Mouse (Mus musculus) brain, embryonic 14.5 days (tissue): ENCODE data around the gene Nox1. TPM values are rescaled to one million over a fixed set of nuclear protein-coding genes. Genes with fewer than 3 reads are reported as not detected.

ENCODE experiments used
- DNase-seq: peaks from one replicate; pipeline ENCODE4 v3.0.0-alpha.2; 2011; ENCODE audit warnings: low read depth
- CTCF ChIP-seq: fragments of 200-500 bp; IDR thresholded peaks from 2 replicates; pipeline ENCODE4 v1.5.1; 2012; ENCODE audit warnings: inconsistent platforms, mild to moderate bottlenecking, moderate library complexity, borderline replicate concordance; ENCODE audit not compliant: insufficient read depth, insufficient read length; ENCODE audit errors: extremely low read depth
- POLR2A ChIP-seq: fragments of 200-500 bp; IDR thresholded peaks from 2 replicates; pipeline ENCODE4 v1.6.1; 2012; ENCODE audit warnings: mild to moderate bottlenecking, inconsistent platforms, borderline replicate concordance; ENCODE audit not compliant: poor library complexity, insufficient read depth, insufficient read length, severe bottlenecking; ENCODE audit errors: extremely low read depth
- polyA plus RNA-seq: library from polyadenylated mRNA; depleted of rRNA; stranded (reverse); fragments of >200 nt; gene quantifications from 2 replicates; pipeline ENCODE4 v1.2.3, GENCODE M21; 2012; rRNA removed

The Nox1 gene
- polyA plus RNA-seq, 1 experiment, result 0.04 TPM

DNA sequence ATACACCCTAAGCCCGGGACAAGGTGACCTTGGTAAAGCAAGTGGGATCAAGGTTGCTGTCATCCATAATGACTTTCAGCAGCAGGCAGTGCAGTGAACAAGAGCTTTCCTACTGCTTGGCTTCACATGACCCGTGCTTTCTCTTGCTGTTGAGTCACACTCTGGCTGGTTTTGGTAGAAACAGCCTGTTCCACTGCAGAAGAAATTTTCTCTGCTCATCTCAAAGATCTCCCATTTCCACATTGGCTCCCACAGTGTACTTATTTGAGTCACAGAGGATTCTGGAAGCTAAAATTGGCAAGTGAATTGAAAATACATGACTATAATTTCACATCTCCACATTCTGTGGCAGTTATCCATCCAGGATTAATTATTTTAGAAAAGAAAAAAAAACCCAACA is 119.1 kb downstream of the Nox1 start:
- DNase-seq, result no peak
- TF ChIP-seq POLR2A (no peak), CTCF (no peak)

GRCm38 (mm10) chrX:134085453-134085852 is 136.3 kb downstream of the Nox1 start:
- peak; percentile 75 for DNase-seq

GRCm38 (mm10) chrX:134059764-134060163 is 162.0 kb downstream of the Nox1 start:
- peak; percentile 70 for DNase-seq
- TF ChIP-seq POLR2A (no peak), CTCF (no peak)

More at GRCm38 (mm10) chrX:134085453-134085852, 136.3 kb downstream of the Nox1 start:
- no peak for TF ChIP-seq POLR2A
- no peak for TF ChIP-seq CTCF

DNA sequence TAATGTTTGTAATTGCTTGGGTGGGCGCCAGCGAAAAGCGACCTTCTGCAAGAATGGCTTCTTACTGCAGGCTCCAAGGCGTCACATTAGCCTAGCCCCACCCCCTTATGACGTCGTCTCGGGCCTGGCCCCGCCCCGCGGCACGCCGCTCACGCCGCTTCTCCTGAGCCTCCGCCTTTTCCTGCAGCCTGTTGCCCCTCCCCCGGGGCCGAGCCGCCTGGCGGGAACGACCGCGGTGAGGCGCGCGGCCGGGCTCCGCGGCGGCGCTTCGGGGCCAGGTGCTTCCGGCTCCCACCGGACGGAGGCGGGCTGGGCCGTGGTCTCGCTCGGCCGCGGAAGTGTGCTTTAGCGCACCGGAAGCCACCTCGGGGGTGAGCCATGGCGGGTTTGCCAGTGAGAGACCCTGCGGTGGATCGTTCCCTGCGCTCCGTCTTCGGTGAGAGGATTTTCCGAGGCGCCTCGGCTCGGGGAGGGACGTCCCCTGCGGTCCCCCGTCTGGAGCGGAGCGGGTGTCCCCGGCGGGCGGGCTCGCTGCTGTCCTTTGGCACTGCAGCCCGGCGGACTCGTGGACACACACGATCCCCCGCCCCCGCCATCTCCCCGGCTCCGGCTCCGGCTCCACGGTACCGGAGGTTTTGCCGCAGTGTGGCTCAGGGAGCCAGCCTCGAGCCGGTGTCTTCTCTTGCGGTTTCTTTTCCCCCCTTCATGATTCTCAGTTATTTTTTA is 162.6 kb downstream of the Nox1 start, which contains the start of gene Cstf2:
Gene Cstf2, plus strand, starts transcription at position 201 of the 726 bp plus-strand sequence.
- DNase-seq, result peak; percentile 98
- TF ChIP-seq CTCF, result no peak
- peak; percentile 65 for TF ChIP-seq POLR2A

GRCm38 (mm10) chrX:134058040-134058875 is 163.5 kb downstream of the Nox1 start:
- TF ChIP-seq POLR2A (no peak), CTCF (no peak)
- peak; percentile 1 for DNase-seq

DNA sequence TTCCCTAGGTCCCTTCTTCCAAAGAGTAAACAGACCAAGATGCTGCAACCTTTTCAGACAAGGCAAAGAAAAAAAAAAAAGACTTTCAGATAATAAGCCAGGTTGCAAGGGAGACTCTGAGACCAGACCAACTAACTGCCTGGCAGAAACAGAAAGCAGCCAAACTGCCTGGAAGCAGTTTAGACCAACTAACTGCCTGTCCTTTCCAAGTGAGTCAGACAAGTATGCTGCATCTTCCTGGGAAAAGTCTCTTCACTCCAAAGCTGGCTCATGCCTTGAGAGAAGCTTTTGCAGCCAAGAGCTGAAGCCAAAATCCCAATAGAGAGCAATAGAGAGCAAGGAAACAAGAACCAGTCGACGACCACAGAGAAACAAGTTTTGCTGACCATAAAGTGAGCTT is 164.9 kb downstream of the Nox1 start:
- DNase-seq, result peak; percentile 12
- TF ChIP-seq CTCF, result no peak
- no peak for TF ChIP-seq POLR2A

GRCm38 (mm10) chrX:134048994-134049393 is 172.8 kb downstream of the Nox1 start:
- TF ChIP-seq CTCF (peak; percentile 20; the same call in 1 of the 2 replicates), POLR2A (no peak)

More at GRCm38 (mm10) chrX:134048994-134049393, 172.8 kb downstream of the Nox1 start:
- DNase-seq, result no peak

Other genes starting within 250 kb of the Nox1 start
- gene Sytl4, start 240.1 kb downstream of the Nox1 start, polyA plus RNA-seq, result 0.47 and 0.77 TPM in 2 replicates
- gene Cstf2, start 162.8 kb downstream of the Nox1 start, polyA plus RNA-seq, result 80.8 and 84.3 TPM in 2 replicates
- gene Xkrx, start 59.9 kb downstream of the Nox1 start, polyA plus RNA-seq, result 0.78 and 1.1 TPM in 2 replicates
- not detected in 2 replicates for gene Arl13a, start 34.5 kb downstream of the Nox1 start, polyA plus RNA-seq
- gene Trmt2b, start 55.0 kb upstream of the Nox1 start, polyA plus RNA-seq, result 4.5 and 5.6 TPM in 2 replicates
- 56.7 and 88.4 TPM in 2 replicates for gene Tmem35a, start 73.3 kb upstream of the Nox1 start, polyA plus RNA-seq
- gene Cenpi, start 86.1 kb upstream of the Nox1 start, polyA plus RNA-seq, result 5.6 and 10.9 TPM in 2 replicates
- 32.4 and 42.6 TPM in 2 replicates for gene Drp2, start 182.6 kb upstream of the Nox1 start, polyA plus RNA-seq